ENCODE assay signal across 8 mouse cellular contexts in genomic region chr17:56819694-56820111, GRCm38 (mm10). TPM values are rescaled to one million over a fixed set of nuclear protein-coding genes. Genes with fewer than 3 reads are reported as not detected.
DNase-seq lines count a peak whose midpoint lies in the region; ATAC-seq and TF ChIP-seq lines count a peak whose summit lies in the region.

No protein-coding gene starts in this region.

- peak; percentile 13 to 39 for DNase-seq in spleen, adult 18-20 months
- no peak for DNase-seq in spleen, adult 12 weeks (ENCODE audit: low spot score)
- DNase-seq in lung, adult 2 months, result peak; percentile 36
- no peak for DNase-seq in adrenal gland, postnatal 25 days
- no peak for DNase-seq in cerebellum, postnatal 25 days
- DNase-seq in gastrocnemius, postnatal 36 days, result no peak

- no peak for TF ChIP-seq CTCF in lung, adult 2 months (IDR thresholded peaks at IDR 0.05; ENCODE audit: insufficient read depth, low read length)
- no peak for TF ChIP-seq CTCF in small intestine, adult 2 months (IDR thresholded peaks at IDR 0.05; ENCODE audit: extremely low read depth, insufficient read length, insufficient replicate concordance, low read depth, low read length)

- peaks cover 12% of the 10 kb centered on the region for H3K4me1 ChIP-seq in lung, adult 2 months (ENCODE audit: control insufficient read depth, insufficient read depth, low read length)
- peaks cover 9% of the 10 kb centered on the region for H3K4me1 ChIP-seq in small intestine, adult 2 months (ENCODE audit: control insufficient read depth, insufficient read depth, insufficient read length, low read length)

- peak; percentile 39; the same call in 1 of the 2 replicates for ATAC-seq in erythroid progenitor cell, adult 5-6 weeks (replicated peaks; ENCODE audit: low FRiP score, poor library complexity, severe bottlenecking)

- no peaks in the 10 kb centered on the region for H3K27me3 ChIP-seq in small intestine, adult 2 months (ENCODE audit: control insufficient read depth, insufficient read depth, low read length)

- no peak for TF ChIP-seq POLR2A in lung, adult 2 months (IDR thresholded peaks at IDR 0.05; ENCODE audit: borderline replicate concordance, extremely low read depth, low read depth, low read length)
- no peak for TF ChIP-seq POLR2A in small intestine, adult 2 months (IDR thresholded peaks at IDR 0.05; ENCODE audit: low read depth, low read length)

- peak overlapping the region; percentile 56 for H3K27ac ChIP-seq in small intestine, adult 2 months (ENCODE audit: insufficient read depth, low read depth, low read length)

- no peak overlapping the region for H3K4me3 ChIP-seq in lung, adult 2 months (replicated peaks; ENCODE audit: extremely low read depth, low read depth, low read length)
- H3K4me3 ChIP-seq in small intestine, adult 2 months (ENCODE audit: low read depth, low read length), result no peak overlapping the region

- 49% methylated on average over 8 of the region's 8 CpGs for WGBS in lung, adult 2 months
- whole genome bisulfite sequencing in small intestine, adult 2 months, result 59% methylated on average over 8 of the region's 8 CpGs

- H3K36me3 ChIP-seq in small intestine, adult 2 months (ENCODE audit: control insufficient read depth, insufficient read depth, low read length), result no peaks in the 10 kb centered on the region

- intact Hi-C loops in gastrocnemius, postnatal 36 days (cut with DNase I), result no loop called here

RNA-seq across cellular contexts. Expression of gene Rfx2, which starts 11.1 kb away (rescaled TPM):
- total RNA-seq in erythroid progenitor cell, adult 5-6 weeks (2015; ENCODE audit: low replicate concordance), result 101 and 107 TPM in 2 replicates
- total RNA-seq in erythroid progenitor cell, adult 5-6 weeks (2017; ENCODE audit: low replicate concordance), result 76.1 and 105 TPM in 2 replicates
- 24.1 and 27.2 TPM in 2 replicates for polyA plus RNA-seq in lung, adult 2 months (2012; rRNA removed)
- 7.7 and 15.4 TPM in 2 replicates for polyA plus RNA-seq in small intestine, adult 2 months (2012; rRNA removed)
- total RNA-seq in adrenal gland, postnatal 25 days (2021), result 6.9 and 11.1 TPM in 2 replicates
- 1 to 10 TPM; 1.8 to 2.5 TPM for total RNA-seq in gastrocnemius, postnatal 36 days (2021)

RNA-seq across cellular contexts. Expression of gene Prr22, which starts 49.7 kb away (rescaled TPM):
- total RNA-seq in erythroid progenitor cell, adult 5-6 weeks (2015; ENCODE audit: low replicate concordance), result not detected in 2 replicates
- total RNA-seq in erythroid progenitor cell, adult 5-6 weeks (2017; ENCODE audit: low replicate concordance), result not detected in 2 replicates
- polyA plus RNA-seq in lung, adult 2 months (2012; rRNA removed), result 1.6 and 2.2 TPM in 2 replicates
- 2.0 and 3.7 TPM in 2 replicates for polyA plus RNA-seq in small intestine, adult 2 months (2012; rRNA removed)
- 0.79 and 1.5 TPM in 2 replicates for total RNA-seq in adrenal gland, postnatal 25 days (2021)
- total RNA-seq in gastrocnemius, postnatal 36 days (2021), result under 1 TPM in 1 of 2 experiments, not detected in 1; 0.12 TPM

RNA-seq across cellular contexts. Expression of gene Acsbg2, which starts 54.5 kb away (rescaled TPM):
- total RNA-seq in erythroid progenitor cell, adult 5-6 weeks (2015; ENCODE audit: low replicate concordance), result not detected in 2 replicates
- not detected in 2 replicates for total RNA-seq in erythroid progenitor cell, adult 5-6 weeks (2017; ENCODE audit: low replicate concordance)
- not detected in 2 replicates for polyA plus RNA-seq in lung, adult 2 months (2012; rRNA removed)
- not detected in 2 replicates for polyA plus RNA-seq in small intestine, adult 2 months (2012; rRNA removed)
- 0.71 and 0.76 TPM in 2 replicates for total RNA-seq in adrenal gland, postnatal 25 days (2021)
- total RNA-seq in gastrocnemius, postnatal 36 days (2021), result not detected

RNA-seq across cellular contexts. Expression of gene Dus3l, which starts 55.1 kb away (rescaled TPM):
- 6.5 and 7.1 TPM in 2 replicates for total RNA-seq in erythroid progenitor cell, adult 5-6 weeks (2015; ENCODE audit: low replicate concordance)
- 3.0 and 5.4 TPM in 2 replicates for total RNA-seq in erythroid progenitor cell, adult 5-6 weeks (2017; ENCODE audit: low replicate concordance)
- polyA plus RNA-seq in lung, adult 2 months (2012; rRNA removed), result 81.7 and 84.5 TPM in 2 replicates
- 32.1 and 55.6 TPM in 2 replicates for polyA plus RNA-seq in small intestine, adult 2 months (2012; rRNA removed)
- 41.9 and 47.4 TPM in 2 replicates for total RNA-seq in adrenal gland, postnatal 25 days (2021)
- total RNA-seq in gastrocnemius, postnatal 36 days (2021), result 10 to 100 TPM; 13.4 to 16.1 TPM

RNA-seq across cellular contexts. Expression of gene 1700061G19Rik, which starts 55.6 kb away (rescaled TPM):
- total RNA-seq in erythroid progenitor cell, adult 5-6 weeks (2015; ENCODE audit: low replicate concordance), result not detected in 2 replicates
- total RNA-seq in erythroid progenitor cell, adult 5-6 weeks (2017; ENCODE audit: low replicate concordance), result not detected in 2 replicates
- polyA plus RNA-seq in lung, adult 2 months (2012; rRNA removed), result 0.11 and 0.19 TPM in 2 replicates
- polyA plus RNA-seq in small intestine, adult 2 months (2012; rRNA removed), result not detected in 2 replicates
- total RNA-seq in adrenal gland, postnatal 25 days (2021), result 5.4 and 8.9 TPM in 2 replicates
- total RNA-seq in gastrocnemius, postnatal 36 days (2021), result not detected

Comparison
In these comparisons a context has a peak if more than half of its experiments do, and no peak if none do; other contexts are left out.
1. DNase-seq: peak in spleen, adult 18-20 months (2 of 2) and lung, adult 2 months (single experiment); none in spleen, adult 12 weeks (single experiment), adrenal gland, postnatal 25 days (single experiment), cerebellum, postnatal 25 days (0 of 2) and gastrocnemius, postnatal 36 days (0 of 2).